Mouse (Mus musculus): ENCODE data around the gene Homer1. TPM values are rescaled to one million over a fixed set of nuclear protein-coding genes. Genes with fewer than 3 reads are reported as not detected.

Homer1 gene
- polyA plus RNA-seq, 1 experiment from 2014 or later = 11.1 TPM

DNA sequence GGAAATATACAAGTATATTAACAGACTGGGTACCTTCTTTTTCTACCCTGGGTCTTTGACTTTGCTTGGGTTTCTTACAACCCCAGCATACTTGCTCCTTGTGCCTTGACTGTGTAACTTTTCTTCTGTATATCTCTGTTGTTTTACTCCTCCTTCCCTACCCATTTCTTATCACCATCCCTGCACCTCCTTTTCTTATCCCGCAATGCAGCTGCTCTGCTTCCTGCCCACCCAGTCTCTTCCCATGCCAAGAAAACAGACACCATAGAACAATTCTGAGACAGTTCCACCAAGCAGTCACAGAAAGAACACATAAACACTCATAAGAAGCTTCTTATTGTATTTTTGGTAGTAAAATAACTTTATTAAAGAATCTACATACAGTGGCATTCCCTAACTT is 81.9 kb downstream of the Homer1 start:
- no peak for DNase-seq (ENCODE audit: low spot score, missing footprints)
- no peaks in the 10 kb centered on the region for H3K36me3 ChIP-seq (ENCODE audit: control insufficient read depth, insufficient read depth, low read length)
- H3K4me2 ChIP-seq = no peak overlapping the region
- H3K9me3 ChIP-seq (ENCODE audit: control insufficient read depth, low read length) = no peaks in the 10 kb centered on the region
- no peak overlapping the region for H3K9ac ChIP-seq (ENCODE audit: low read length)
- no peak for ATAC-seq (ENCODE audit: low FRiP score)
- no peaks in the 10 kb centered on the region for H3K4me1 ChIP-seq (ENCODE audit: control insufficient read depth, insufficient read depth, low read length)
- 100% methylated on average over 1 of the region's 1 CpGs for WGBS
- no peaks in the 10 kb centered on the region for H3K27me3 ChIP-seq (ENCODE audit: control insufficient read depth, insufficient read depth, low read length)
- H3K27ac ChIP-seq (ENCODE audit: low read depth, low read length) = no peak overlapping the region
- H3K4me3 ChIP-seq (ENCODE audit: low read depth, low read length) = no peak overlapping the region

DNA sequence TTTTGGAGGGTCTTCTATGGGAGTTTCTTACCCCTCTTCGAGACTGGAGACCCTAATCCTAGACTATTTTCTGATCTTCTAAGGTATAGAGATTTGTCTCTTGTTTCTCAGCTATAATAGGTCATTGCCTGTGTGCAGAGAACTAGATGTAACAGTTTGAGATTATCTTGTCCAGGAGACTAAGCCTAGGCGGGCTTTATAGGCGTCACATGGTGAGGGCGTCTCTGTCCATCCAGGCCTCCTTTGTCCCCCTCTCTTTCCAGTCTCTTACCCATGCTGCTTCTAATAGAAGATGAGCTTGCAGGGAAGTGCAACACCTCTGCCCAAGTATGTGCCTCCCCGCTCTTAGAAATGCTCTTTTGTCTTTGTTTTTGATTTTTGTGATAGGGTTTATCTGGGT is 83.7 kb downstream of the Homer1 start:
- H3K9me3 ChIP-seq (ENCODE audit: control insufficient read depth, low read length) = no peaks in the 10 kb centered on the region
- no peak overlapping the region for H3K27ac ChIP-seq (ENCODE audit: low read depth, low read length)
- ATAC-seq (ENCODE audit: low FRiP score) (no peak), DNase-seq (ENCODE audit: low spot score, missing footprints) (no peak)
- no peaks in the 10 kb centered on the region for H3K27me3 ChIP-seq (ENCODE audit: control insufficient read depth, insufficient read depth, low read length)
- no peak overlapping the region for H3K9ac ChIP-seq (ENCODE audit: low read length)
- H3K4me1 ChIP-seq (ENCODE audit: control insufficient read depth, insufficient read depth, low read length) = no peaks in the 10 kb centered on the region
- H3K4me2 ChIP-seq = no peak overlapping the region
- no peaks in the 10 kb centered on the region for H3K36me3 ChIP-seq (ENCODE audit: control insufficient read depth, insufficient read depth, low read length)
- 86% methylated on average over 5 of the region's 5 CpGs for WGBS
- no peak overlapping the region for H3K4me3 ChIP-seq (ENCODE audit: low read depth, low read length)

DNA sequence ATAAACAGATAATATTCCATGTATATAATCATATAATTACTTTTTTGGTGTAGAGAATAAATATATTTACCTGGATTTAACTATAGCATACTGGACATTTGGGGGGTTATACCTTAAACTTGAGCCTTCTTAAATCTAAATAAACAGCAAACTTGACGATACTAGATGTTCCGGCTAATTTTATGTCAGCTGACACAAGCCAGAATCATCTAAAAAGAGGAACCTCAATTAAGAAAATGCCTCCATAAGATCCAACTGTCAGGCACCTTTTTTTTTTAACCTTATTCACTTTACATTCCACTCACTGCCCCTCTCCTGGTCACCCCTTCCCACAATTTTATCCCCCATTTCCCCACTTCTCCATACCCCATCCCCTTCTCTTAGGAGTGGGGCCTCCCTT is 84.2 kb downstream of the Homer1 start:
- ATAC-seq (ENCODE audit: low FRiP score) (no peak), DNase-seq (ENCODE audit: low spot score, missing footprints) (no peak)
- Histone ChIP-seq H3K4me1 (ENCODE audit: control insufficient read depth, insufficient read depth, low read length) (no peaks in the 10 kb centered on the region), H3K27ac (ENCODE audit: low read depth, low read length) (no peak overlapping the region), H3K9me3 (ENCODE audit: control insufficient read depth, low read length) (no peaks in the 10 kb centered on the region), H3K4me3 (ENCODE audit: low read depth, low read length) (no peak overlapping the region), H3K4me2 (no peak overlapping the region), H3K9ac (ENCODE audit: low read length) (no peak overlapping the region), H3K27me3 (ENCODE audit: control insufficient read depth, insufficient read depth, low read length) (no peaks in the 10 kb centered on the region), H3K36me3 (ENCODE audit: control insufficient read depth, insufficient read depth, low read length) (no peaks in the 10 kb centered on the region)
- WGBS = 97% methylated on average over 2 of the region's 2 CpGs

DNA sequence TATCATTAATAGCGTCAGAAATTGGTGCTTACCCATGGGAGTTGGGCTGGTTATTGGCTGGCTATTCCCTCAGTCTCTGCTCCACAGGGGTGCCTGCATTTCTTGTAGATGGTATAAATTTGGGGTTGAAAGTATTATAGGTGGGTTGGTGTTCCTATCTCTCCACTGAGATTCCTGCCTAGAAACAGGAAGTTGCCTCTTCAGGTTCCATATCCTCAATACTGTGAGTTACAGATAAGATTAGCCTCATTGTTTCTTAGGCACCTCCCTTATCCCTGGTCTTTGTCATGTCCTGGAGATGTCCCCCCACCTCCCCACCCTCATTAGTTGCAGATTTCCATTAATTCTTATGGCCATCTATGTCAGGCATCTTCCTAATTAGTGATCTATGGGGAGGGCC is 85.0 kb downstream of the Homer1 start:
- Histone ChIP-seq H3K4me1 (ENCODE audit: control insufficient read depth, insufficient read depth, low read length) (no peaks in the 10 kb centered on the region), H3K4me2 (no peak overlapping the region), H3K27ac (ENCODE audit: low read depth, low read length) (no peak overlapping the region), H3K9ac (ENCODE audit: low read length) (no peak overlapping the region), H3K9me3 (ENCODE audit: control insufficient read depth, low read length) (no peaks in the 10 kb centered on the region), H3K4me3 (ENCODE audit: low read depth, low read length) (no peak overlapping the region), H3K36me3 (ENCODE audit: control insufficient read depth, insufficient read depth, low read length) (no peaks in the 10 kb centered on the region), H3K27me3 (ENCODE audit: control insufficient read depth, insufficient read depth, low read length) (no peaks in the 10 kb centered on the region)
- ATAC-seq (ENCODE audit: low FRiP score) (no peak), DNase-seq (ENCODE audit: low spot score, missing footprints) (no peak)
- WGBS = 86% methylated on average over 1 of the region's 1 CpGs

DNA sequence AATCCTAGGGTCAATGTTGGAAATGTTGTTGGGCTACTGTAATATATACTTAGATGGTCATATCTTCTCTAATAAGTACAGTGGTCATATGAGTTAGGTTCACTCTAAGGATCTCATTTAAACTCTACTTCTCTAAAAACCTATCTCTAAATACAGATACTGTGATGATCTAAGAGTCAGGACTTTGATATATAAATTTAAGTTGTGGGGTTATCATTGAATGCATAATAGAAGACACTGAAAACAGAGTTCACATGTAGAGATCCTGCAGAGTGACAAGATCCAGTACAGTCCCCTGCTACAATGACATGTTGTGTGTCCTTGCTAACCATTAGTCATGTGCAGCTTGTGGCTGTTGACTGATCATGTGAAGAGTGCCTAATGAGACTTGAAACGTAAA is 85.7 kb downstream of the Homer1 start:
- DNase-seq (ENCODE audit: low spot score, missing footprints) = no peak

DNA sequence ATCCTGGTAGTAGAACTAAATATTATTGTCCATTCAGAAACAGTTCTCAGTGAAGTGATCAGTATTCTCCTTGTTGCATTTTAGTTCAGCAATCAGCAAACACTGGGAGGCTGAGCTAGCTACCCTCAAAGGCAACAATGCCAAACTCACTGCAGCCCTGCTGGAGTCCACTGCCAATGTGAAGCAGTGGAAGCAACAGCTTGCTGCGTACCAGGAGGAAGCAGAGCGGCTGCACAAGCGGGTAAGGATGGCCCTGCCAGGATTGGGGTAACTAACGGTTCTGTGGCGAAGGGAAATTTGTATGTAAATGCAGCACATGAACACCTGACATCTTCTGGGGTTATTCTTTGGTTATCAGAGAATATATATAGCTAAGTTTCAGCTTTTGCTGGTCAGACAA is 88.0 kb downstream of the Homer1 start:
- 85% methylated on average over 5 of the region's 5 CpGs for WGBS
- ATAC-seq (ENCODE audit: low FRiP score) = no peak
- H3K36me3 ChIP-seq (ENCODE audit: control insufficient read depth, insufficient read depth, low read length) = no peaks in the 10 kb centered on the region

More for the DNA sequence above, 85.7 kb downstream of the Homer1 start:
- Histone ChIP-seq H3K36me3 (ENCODE audit: control insufficient read depth, insufficient read depth, low read length) (no peaks in the 10 kb centered on the region), H3K4me3 (ENCODE audit: low read depth, low read length) (no peak overlapping the region), H3K9me3 (ENCODE audit: control insufficient read depth, low read length) (no peaks in the 10 kb centered on the region), H3K4me1 (ENCODE audit: control insufficient read depth, insufficient read depth, low read length) (no peaks in the 10 kb centered on the region), H3K4me2 (no peak overlapping the region), H3K27ac (ENCODE audit: low read depth, low read length) (no peak overlapping the region), H3K9ac (ENCODE audit: low read length) (no peak overlapping the region), H3K27me3 (ENCODE audit: control insufficient read depth, insufficient read depth, low read length) (no peaks in the 10 kb centered on the region)
- 83% methylated on average over 1 of the region's 1 CpGs for WGBS
- ATAC-seq (ENCODE audit: low FRiP score) = no peak

DNA sequence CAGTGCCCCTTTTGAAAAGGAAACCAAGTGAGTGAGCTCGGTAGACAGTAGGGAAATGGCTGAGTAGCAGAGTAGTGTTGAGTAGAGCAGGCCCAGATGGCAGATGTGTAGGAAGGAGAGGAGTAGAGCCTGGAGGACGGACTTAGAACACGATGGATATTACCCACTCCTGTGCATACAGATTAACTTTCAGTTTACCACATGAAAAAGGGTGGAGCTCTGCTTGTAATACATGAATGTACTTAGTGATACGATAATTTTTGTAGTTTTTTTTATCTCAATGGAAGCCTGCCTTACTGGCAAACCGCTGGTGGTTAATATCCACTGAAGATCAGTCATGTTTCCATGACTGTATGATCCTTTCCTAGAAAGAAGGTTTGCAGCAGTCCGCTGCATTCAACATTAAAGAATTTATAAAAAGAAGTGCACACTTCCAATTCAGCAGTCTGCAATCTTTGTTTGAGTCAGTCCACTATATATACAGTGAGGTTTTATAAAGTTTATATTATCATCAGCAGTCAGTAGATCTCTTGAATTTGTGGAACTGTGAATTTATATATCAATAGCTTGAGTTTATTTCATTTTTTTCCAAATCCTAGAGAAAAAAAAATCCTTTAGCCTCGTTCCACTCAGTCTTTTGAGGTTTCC is 89.3 kb downstream of the Homer1 start:
- no peaks in the 10 kb centered on the region for H3K9me3 ChIP-seq (ENCODE audit: control insufficient read depth, low read length)
- no peaks in the 10 kb centered on the region for H3K4me1 ChIP-seq (ENCODE audit: control insufficient read depth, insufficient read depth, low read length)
- H3K4me2 ChIP-seq = no peak overlapping the region
- H3K27me3 ChIP-seq (ENCODE audit: control insufficient read depth, insufficient read depth, low read length) = no peaks in the 10 kb centered on the region
- no peak overlapping the region for H3K27ac ChIP-seq (ENCODE audit: low read depth, low read length)
- no peak overlapping the region for H3K4me3 ChIP-seq (ENCODE audit: low read depth, low read length)
- WGBS = 82% methylated on average over 7 of the region's 7 CpGs
- H3K9ac ChIP-seq (ENCODE audit: low read length) = no peak overlapping the region
- DNase-seq (ENCODE audit: low spot score, missing footprints) = no peak
- no peaks in the 10 kb centered on the region for H3K36me3 ChIP-seq (ENCODE audit: control insufficient read depth, insufficient read depth, low read length)
- no peak for ATAC-seq (ENCODE audit: low FRiP score)

More for the DNA sequence above, 88.0 kb downstream of the Homer1 start:
- H3K27me3 ChIP-seq (ENCODE audit: control insufficient read depth, insufficient read depth, low read length) = no peaks in the 10 kb centered on the region
- no peak overlapping the region for H3K9ac ChIP-seq (ENCODE audit: low read length)
- H3K9me3 ChIP-seq (ENCODE audit: control insufficient read depth, low read length) = no peaks in the 10 kb centered on the region
- H3K27ac ChIP-seq (ENCODE audit: low read depth, low read length) = no peak overlapping the region
- no peak overlapping the region for H3K4me3 ChIP-seq (ENCODE audit: low read depth, low read length)
- no peaks in the 10 kb centered on the region for H3K4me1 ChIP-seq (ENCODE audit: control insufficient read depth, insufficient read depth, low read length)
- H3K4me2 ChIP-seq = no peak overlapping the region
- DNase-seq (ENCODE audit: low spot score, missing footprints) = no peak

DNA sequence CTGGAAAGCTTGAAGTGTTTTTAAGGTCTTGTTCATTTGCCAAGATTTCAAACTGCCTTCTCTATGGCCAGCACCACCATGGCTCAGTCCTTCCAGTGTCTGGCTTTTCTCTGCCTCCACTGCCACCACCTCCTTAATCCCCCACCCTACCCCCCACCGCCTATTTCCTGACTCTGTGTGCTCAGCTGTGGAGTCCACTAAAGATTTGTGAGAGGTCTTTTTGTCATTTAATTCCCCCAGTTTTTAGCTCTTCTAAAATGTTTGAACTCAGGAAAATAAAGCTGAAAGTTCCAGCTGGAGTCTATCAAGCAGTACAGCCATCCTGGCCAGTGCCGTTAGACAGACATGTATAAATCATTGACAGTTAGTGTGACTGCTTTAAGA is 89.8 kb downstream of the Homer1 start:
- Histone ChIP-seq H3K4me1 (ENCODE audit: control insufficient read depth, insufficient read depth, low read length) (no peaks in the 10 kb centered on the region), H3K27me3 (ENCODE audit: control insufficient read depth, insufficient read depth, low read length) (no peaks in the 10 kb centered on the region), H3K4me2 (no peak overlapping the region), H3K9me3 (ENCODE audit: control insufficient read depth, low read length) (no peaks in the 10 kb centered on the region), H3K27ac (ENCODE audit: low read depth, low read length) (no peak overlapping the region), H3K9ac (ENCODE audit: low read length) (no peak overlapping the region), H3K4me3 (ENCODE audit: low read depth, low read length) (no peak overlapping the region), H3K36me3 (ENCODE audit: control insufficient read depth, insufficient read depth, low read length) (no peaks in the 10 kb centered on the region)
- 40% methylated on average over 2 of the region's 2 CpGs for WGBS
- no peak for DNase-seq (ENCODE audit: low spot score, missing footprints)
- ATAC-seq (ENCODE audit: low FRiP score) = peak; percentile 69; the same call in 1 of the 2 replicates

DNA sequence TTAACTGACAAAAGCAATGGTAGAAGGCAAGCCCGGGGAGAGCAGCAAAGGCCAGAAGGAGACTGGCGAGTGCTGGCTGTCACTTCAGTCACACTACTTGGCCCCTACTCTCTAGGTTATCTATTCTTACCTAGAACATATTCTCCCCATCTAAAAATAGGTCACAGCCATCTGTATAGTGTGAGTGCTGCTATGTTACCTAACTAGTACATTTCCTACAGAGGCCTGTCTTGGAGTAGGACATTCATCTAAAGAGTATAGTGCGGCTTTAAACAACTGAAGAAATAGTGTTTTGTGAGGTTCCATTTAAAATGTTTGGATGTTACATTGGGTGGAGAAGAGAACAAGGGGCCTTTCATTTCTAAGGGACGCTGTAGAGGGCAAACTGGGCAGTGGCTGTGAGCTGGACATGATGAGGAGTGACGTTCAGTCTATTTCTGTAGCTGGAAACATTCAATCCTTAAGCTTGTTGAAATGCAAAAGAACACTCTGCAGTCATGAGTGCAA is 100.3 kb downstream of the Homer1 start:
- Histone ChIP-seq H3K27ac (ENCODE audit: low read depth, low read length) (no peak overlapping the region), H3K9ac (ENCODE audit: low read length) (no peak overlapping the region), H3K4me2 (no peak overlapping the region), H3K4me1 (ENCODE audit: control insufficient read depth, insufficient read depth, low read length) (no peaks in the 10 kb centered on the region), H3K27me3 (ENCODE audit: control insufficient read depth, insufficient read depth, low read length) (no peaks in the 10 kb centered on the region), H3K9me3 (ENCODE audit: control insufficient read depth, low read length) (peaks cover 2% of the 10 kb centered on the region; the same call in 1 of the 2 replicates), H3K4me3 (ENCODE audit: low read depth, low read length) (no peak overlapping the region), H3K36me3 (ENCODE audit: control insufficient read depth, insufficient read depth, low read length) (no peaks in the 10 kb centered on the region)
- DNase-seq (ENCODE audit: low spot score, missing footprints) = no peak
- ATAC-seq (ENCODE audit: low FRiP score) = no peak
- 92% methylated on average over 5 of the region's 5 CpGs for WGBS

Measured in midbrain, embryonic 11.5 days (tissue).